Mouse (Mus musculus): ENCODE measurements around the gene Usp6nl. TPM values are rescaled to one million over a fixed set of nuclear protein-coding genes. Genes with fewer than 3 reads are reported as not detected.

The Usp6nl gene
- total RNA-seq, 1 experiment: 9.1 TPM

- peaks cover 3 to 11% of the 10 kb centered on the region in 2 experiments; a peak in 3 of 4 replicates for H3K4me1 ChIP-seq (ENCODE audit: control insufficient read depth in 2 of 2, insufficient read depth in 2 of 2, low read length in 2 of 2, poor library complexity in 1 of 2)
- no peak overlapping the region for H3K27ac ChIP-seq (ENCODE audit: insufficient read depth, low read depth, low read length, poor library complexity, severe bottlenecking)
- in situ Hi-C loops (cut with MboI; ENCODE audit: low sequenced_read_pairs in 2 of 2, unreplicated experiment in 2 of 2): loop anchor here (5.0 to 25.0 kb wide), 2 partner anchors 193 kb away; partner anchors contain the start of gene Echdc3 (in 2 of the 2)
- no peak overlapping the region for H3K9ac ChIP-seq (ENCODE audit: insufficient read depth, low read depth, low read length, poor library complexity, severe bottlenecking)
- TF ChIP-seq ZC3H11A (IDR thresholded peaks at IDR 0.05; ENCODE audit: borderline replicate concordance, low read depth, low read length) (peak; percentile 78; the same call in 1 of the 2 replicates), MAFK (IDR thresholded peaks at IDR 0.05; ENCODE audit: insufficient read depth, low read depth, low read length) (no peak), CHD2 (IDR thresholded peaks at IDR 0.05; ENCODE audit: low read depth, low read length) (no peak), HCFC1 (IDR thresholded peaks at IDR 0.05; ENCODE audit: borderline replicate concordance, insufficient read depth, low read length) (no peak), ZNF384 (IDR thresholded peaks at IDR 0.05; ENCODE audit: low read depth, low read length) (no peak)
- H3K4me3 ChIP-seq (ENCODE audit: insufficient read depth in 1 of 2, low read depth in 1 of 2, low read length in 2 of 2, poor library complexity in 1 of 2, severe bottlenecking in 1 of 2): no peak overlapping the region
- H3K9me3 ChIP-seq (ENCODE audit: control insufficient read depth, insufficient read depth, low read depth, low read length): no peaks in the 10 kb centered on the region
- H3K36me3 ChIP-seq (ENCODE audit: control insufficient read depth, insufficient read depth, low read length, poor library complexity, severe bottlenecking): peaks cover 2% of the 10 kb centered on the region; the same call in 1 of the 2 replicates
- peak; percentile 25 for DNase-seq (ENCODE audit: low read depth, low spot score)
These were observed 82.9 kb downstream of the Usp6nl start for GRCm38 (mm10) chr2:6405059-6406033.

GRCm38 (mm10) chr2:6407711-6408110 lies 85.2 kb downstream of the Usp6nl start:
- in situ Hi-C loops (cut with MboI; ENCODE audit: low sequenced_read_pairs in 2 of 2, unreplicated experiment in 2 of 2): loop anchor here (5.0 to 25.0 kb wide), 2 partner anchors 195 kb away; partner anchors contain the start of gene Echdc3 (in 2 of the 2)
- no peak for TF ChIP-seq MAFK (IDR thresholded peaks at IDR 0.05; ENCODE audit: insufficient read depth, low read depth, low read length)
- TF ChIP-seq ZNF384 (IDR thresholded peaks at IDR 0.05; ENCODE audit: low read depth, low read length): no peak
- TF ChIP-seq ZC3H11A (IDR thresholded peaks at IDR 0.05; ENCODE audit: borderline replicate concordance, low read depth, low read length): no peak
- Histone ChIP-seq H3K4me3 (ENCODE audit: insufficient read depth in 1 of 2, low read depth in 1 of 2, low read length in 2 of 2, poor library complexity in 1 of 2, severe bottlenecking in 1 of 2) (no peak overlapping the region), H3K4me1 (ENCODE audit: control insufficient read depth in 2 of 2, insufficient read depth in 2 of 2, low read length in 2 of 2, poor library complexity in 1 of 2) (peaks cover 3 to 8% of the 10 kb centered on the region in 2 experiments; a peak in 2 of 4 replicates), H3K27ac (ENCODE audit: insufficient read depth, low read depth, low read length, poor library complexity, severe bottlenecking) (no peak overlapping the region), H3K9me3 (ENCODE audit: control insufficient read depth, insufficient read depth, low read depth, low read length) (no peaks in the 10 kb centered on the region), H3K9ac (ENCODE audit: insufficient read depth, low read depth, low read length, poor library complexity, severe bottlenecking) (no peak overlapping the region), H3K36me3 (ENCODE audit: control insufficient read depth, insufficient read depth, low read length, poor library complexity, severe bottlenecking) (0 out of 2 replicates have a peak, but pooled peaks cover 2% of the 10 kb centered on the region)
- no peak for DNase-seq (ENCODE audit: low read depth, low spot score)

DNA sequence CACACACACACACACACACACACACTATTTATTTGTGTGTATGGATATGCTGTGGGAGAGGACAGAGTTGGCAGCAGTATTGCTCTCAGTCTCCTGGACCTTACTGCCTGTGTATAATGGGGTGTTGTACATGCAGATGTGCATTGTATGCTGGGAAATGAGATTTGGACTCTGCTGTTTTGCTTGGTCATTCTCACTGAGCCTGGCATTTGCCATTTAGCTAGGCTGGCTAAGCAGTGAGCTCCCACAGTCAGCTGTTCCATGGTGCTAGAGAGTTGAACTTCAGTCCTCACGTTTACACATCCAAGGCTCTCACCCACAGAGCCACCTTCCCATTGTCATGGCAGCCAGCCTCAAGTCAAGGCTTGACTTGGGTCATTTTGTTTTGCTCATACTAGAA lies 90.2 kb downstream of the Usp6nl start:
- H3K36me3 ChIP-seq (ENCODE audit: control insufficient read depth, insufficient read depth, low read length, poor library complexity, severe bottlenecking): peaks cover 4% of the 10 kb centered on the region
- no peak overlapping the region for H3K4me3 ChIP-seq (ENCODE audit: insufficient read depth in 1 of 2, low read depth in 1 of 2, low read length in 2 of 2, poor library complexity in 1 of 2, severe bottlenecking in 1 of 2)
- H3K4me1 ChIP-seq (ENCODE audit: control insufficient read depth in 2 of 2, insufficient read depth in 2 of 2, low read length in 2 of 2, poor library complexity in 1 of 2): no peaks in the 10 kb centered on the region
- no peak for DNase-seq (ENCODE audit: low read depth, low spot score)
- no peak overlapping the region for H3K9ac ChIP-seq (ENCODE audit: insufficient read depth, low read depth, low read length, poor library complexity, severe bottlenecking)
- TF ChIP-seq MAFK (IDR thresholded peaks at IDR 0.05; ENCODE audit: insufficient read depth, low read depth, low read length) (no peak), ZNF384 (IDR thresholded peaks at IDR 0.05; ENCODE audit: low read depth, low read length) (no peak), ZC3H11A (IDR thresholded peaks at IDR 0.05; ENCODE audit: borderline replicate concordance, low read depth, low read length) (no peak), HCFC1 (IDR thresholded peaks at IDR 0.05; ENCODE audit: borderline replicate concordance, insufficient read depth, low read length) (no peak), CHD2 (IDR thresholded peaks at IDR 0.05; ENCODE audit: low read depth, low read length) (no peak)
- no peak overlapping the region for H3K27ac ChIP-seq (ENCODE audit: insufficient read depth, low read depth, low read length, poor library complexity, severe bottlenecking)
- in situ Hi-C loops (cut with MboI; ENCODE audit: low sequenced_read_pairs in 2 of 2, unreplicated experiment in 2 of 2): loop anchor here in 1 of 2 experiments (25.0 kb wide), 1 partner anchor 200 kb away; the partner anchor contains the start of gene Echdc3
- no peaks in the 10 kb centered on the region for H3K9me3 ChIP-seq (ENCODE audit: control insufficient read depth, insufficient read depth, low read depth, low read length)

GRCm38 (mm10) chr2:6413723-6414122 lies 91.3 kb downstream of the Usp6nl start:
- Histone ChIP-seq H3K27ac (ENCODE audit: insufficient read depth, low read depth, low read length, poor library complexity, severe bottlenecking) (no peak overlapping the region), H3K9me3 (ENCODE audit: control insufficient read depth, insufficient read depth, low read depth, low read length) (no peaks in the 10 kb centered on the region), H3K4me3 (ENCODE audit: insufficient read depth in 1 of 2, low read depth in 1 of 2, low read length in 2 of 2, poor library complexity in 1 of 2, severe bottlenecking in 1 of 2) (no peak overlapping the region), H3K9ac (ENCODE audit: insufficient read depth, low read depth, low read length, poor library complexity, severe bottlenecking) (no peak overlapping the region), H3K36me3 (ENCODE audit: control insufficient read depth, insufficient read depth, low read length, poor library complexity, severe bottlenecking) (peaks cover 4% of the 10 kb centered on the region), H3K4me1 (ENCODE audit: control insufficient read depth in 2 of 2, insufficient read depth in 2 of 2, low read length in 2 of 2, poor library complexity in 1 of 2) (no peaks in the 10 kb centered on the region)
- DNase-seq (ENCODE audit: low read depth, low spot score): no peak
- in situ Hi-C loops (cut with MboI; ENCODE audit: low sequenced_read_pairs in 2 of 2, unreplicated experiment in 2 of 2): loop anchor here in 1 of 2 experiments (25.0 kb wide), 1 partner anchor 201 kb away; the partner anchor contains the start of gene Echdc3
- TF ChIP-seq ZC3H11A (IDR thresholded peaks at IDR 0.05; ENCODE audit: borderline replicate concordance, low read depth, low read length): no peak
- no peak for TF ChIP-seq CHD2 (IDR thresholded peaks at IDR 0.05; ENCODE audit: low read depth, low read length)
